Mouse (Mus musculus) macrophage (primary cell): ENCODE measurements around the gene Gnb3. TPM values are rescaled to one million over a fixed set of nuclear protein-coding genes. Genes with fewer than 3 reads are reported as not detected.

Experiments
- H3K27ac ChIP-seq: fragments of 350-480 bp; formaldehyde crosslinking; 2 replicates; pipeline ENCODE4 v1.9.0; 2021
- H3K36me3 ChIP-seq: fragments of 350-480 bp; formaldehyde crosslinking; 2 replicates; pipeline ENCODE4 v1.9.0; 2021; ENCODE audit errors: inconsistent target
- H3K4me3 ChIP-seq: fragments of 350-480 bp; formaldehyde crosslinking; 2 replicates; pipeline ENCODE4 v1.9.0; 2021; ENCODE audit errors: inconsistent target
- H3K79me2 ChIP-seq: fragments of 350-480 bp; formaldehyde crosslinking; 2 replicates; pipeline ENCODE4 v1.9.0; 2021; ENCODE audit errors: inconsistent target
- WGBS: methylation state at CpG from one replicate; pipeline ENCODE4 v1.1.7; 2026; ENCODE audit warnings: inconsistent platforms; ENCODE audit not compliant: missing documents; 5-methylcytosine and 5-hydroxymethylcytosine counted together
- polyA plus RNA-seq: library from polyadenylated mRNA; stranded (reverse); fragments of 250-400 nt; gene quantifications from 3 replicates; pipeline ENCODE4 v1.2.4, GENCODE M21; 2018; ENCODE audit warnings: inconsistent platforms
- total RNA-seq, 78 experiments: library from RNA; depleted of rRNA; stranded (reverse); fragments of 250-400 nt; gene quantifications; 1 replicate in 9 of 78; 2 replicates in 24 of 78; 3 replicates in 43 of 78; 4 replicates in 2 of 78; pipeline ENCODE4 v1.2.4; 2018; ENCODE audit warnings: inconsistent platforms in 56 of 78

Gene Gnb3
- total RNA-seq (2018; cell fraction: chromatin; rRNA removed), result 10 to 100 TPM in 1 of 26 experiments, 1 to 10 TPM in 16, under 1 TPM in 6, not detected in 3; 0.50 to 10.1 (median 2.0) TPM
- under 1 TPM in 10 of 26 experiments, not detected in 16; 0.09 to 0.48 (median 0.13) TPM for total RNA-seq (2018; cell fraction: cytosol; rRNA removed)
- 1 to 10 TPM in 18 of 26 experiments, under 1 TPM in 7, not detected in 1; 0.26 to 8.7 (median 1.4) TPM for total RNA-seq (2018; cell fraction: nucleus; rRNA removed)
- 0.27 TPM in 1 of 3 replicates, not detected in the others for polyA plus RNA-seq

- 45% methylated on average over 12 of the region's 15 CpGs for WGBS
- H3K36me3 ChIP-seq, result peaks cover 5% of the 10 kb centered on the region; the same call in 1 of the 2 replicates
- no peak within 1 kb of the TSS for H3K27ac ChIP-seq
- no peaks in the 10 kb centered on the region for H3K79me2 ChIP-seq
- H3K4me3 ChIP-seq, result no peak within 1 kb of the TSS
Measured at GRCm38 (mm10) chr6:124840241-124841167, at the start of gene Gnb3. TSS of gene Gnb3 (minus strand) at chr6:124840275.

- Histone ChIP-seq H3K36me3 (no peaks in the 10 kb centered on the region), H3K27ac (no peak overlapping the region)
- WGBS, result 92% methylated on average over 5 of the region's 6 CpGs
Measured at GRCm38 (mm10) chr6:124888555-124889125, 48.6 kb upstream of the Gnb3 start.

GRCm38 (mm10) chr6:124887986-124888385, 47.9 kb upstream of the Gnb3 start, which contains the start of gene Cd4:
TSS of gene Cd4 (minus strand) at chr6:124888221.
- no peaks in the 10 kb centered on the region for H3K36me3 ChIP-seq
- H3K27ac ChIP-seq, result no peak within 1 kb of the TSS
- WGBS, result 67% methylated on average over 9 of the region's 9 CpGs
- no peak within 1 kb of the TSS for H3K4me3 ChIP-seq
- no peaks in the 10 kb centered on the region; the same call in 1 of the 2 replicates for H3K79me2 ChIP-seq

More at GRCm38 (mm10) chr6:124888555-124889125, 48.6 kb upstream of the Gnb3 start:
- Histone ChIP-seq H3K79me2 (no peaks in the 10 kb centered on the region; the same call in 1 of the 2 replicates), H3K4me3 (no peak overlapping the region)

- no peaks in the 10 kb centered on the region for H3K36me3 ChIP-seq
- WGBS, result 85% methylated on average over 8 of the region's 8 CpGs
- no peak overlapping the region for H3K4me3 ChIP-seq
- H3K27ac ChIP-seq, result no peak overlapping the region
- H3K79me2 ChIP-seq, result no peaks in the 10 kb centered on the region; the same call in 1 of the 2 replicates
Measured at GRCm38 (mm10) chr6:124885956-124886381, 45.9 kb upstream of the Gnb3 start.

- WGBS, result 92% methylated on average over 10 of the region's 10 CpGs
- Histone ChIP-seq H3K4me3 (no peak overlapping the region), H3K36me3 (no peaks in the 10 kb centered on the region), H3K79me2 (no peaks in the 10 kb centered on the region; the same call in 1 of the 2 replicates), H3K27ac (no peak overlapping the region)
Measured at GRCm38 (mm10) chr6:124884714-124885500, 44.8 kb upstream of the Gnb3 start.

- H3K79me2 ChIP-seq, result no peaks in the 10 kb centered on the region; the same call in 1 of the 2 replicates
- no peaks in the 10 kb centered on the region for H3K36me3 ChIP-seq
- no peak overlapping the region for H3K27ac ChIP-seq
- H3K4me3 ChIP-seq, result no peak overlapping the region
- 82% methylated on average over 6 of the region's 10 CpGs for WGBS
Measured at GRCm38 (mm10) chr6:124883351-124883750, 43.3 kb upstream of the Gnb3 start.

- no peak overlapping the region for H3K27ac ChIP-seq
- H3K4me3 ChIP-seq, result no peak overlapping the region
- no peaks in the 10 kb centered on the region; the same call in 1 of the 2 replicates for H3K79me2 ChIP-seq
- 94% methylated on average over 9 of the region's 9 CpGs for WGBS
- no peaks in the 10 kb centered on the region for H3K36me3 ChIP-seq
Measured at GRCm38 (mm10) chr6:124881821-124882220, 41.7 kb upstream of the Gnb3 start.

GRCm38 (mm10) chr6:124879390-124879789, 39.3 kb upstream of the Gnb3 start:
- WGBS, result 72% methylated on average over 6 of the region's 6 CpGs
- H3K79me2 ChIP-seq, result no peaks in the 10 kb centered on the region
- H3K27ac ChIP-seq, result no peak overlapping the region
- H3K36me3 ChIP-seq, result no peaks in the 10 kb centered on the region
- no peak overlapping the region for H3K4me3 ChIP-seq

GRCm38 (mm10) chr6:124874348-124874747, 34.3 kb upstream of the Gnb3 start:
- no peak overlapping the region for H3K4me3 ChIP-seq
- H3K36me3 ChIP-seq, result no peaks in the 10 kb centered on the region
- peak overlapping the region; percentile 36 for H3K27ac ChIP-seq
- no peaks in the 10 kb centered on the region for H3K79me2 ChIP-seq
- WGBS, result 0% methylated on average over 2 of the region's 3 CpGs

GRCm38 (mm10) chr6:124866560-124866959, 26.5 kb upstream of the Gnb3 start:
- 89% methylated on average over 6 of the region's 7 CpGs for WGBS
- Histone ChIP-seq H3K4me3 (no peak overlapping the region), H3K36me3 (peaks cover 2% of the 10 kb centered on the region; the same call in 1 of the 2 replicates), H3K27ac (no peak overlapping the region), H3K79me2 (peaks cover 18% of the 10 kb centered on the region; the same call in 1 of the 2 replicates)

- 96% methylated on average over 17 of the region's 18 CpGs for WGBS
Measured at GRCm38 (mm10) chr6:124865766-124866362, 25.8 kb upstream of the Gnb3 start.

GRCm38 (mm10) chr6:124863658-124864298, 23.7 kb upstream of the Gnb3 start, which contains the start of gene Gpr162:
TSS of gene Gpr162 (minus strand) at chr6:124863983.
- WGBS, result 1% methylated on average over 41 of the region's 43 CpGs
- Histone ChIP-seq H3K4me3 (peak within 1 kb of the TSS; percentile 69), H3K36me3 (peaks cover 17% of the 10 kb centered on the region; the same call in 1 of the 2 replicates), H3K27ac (peak within 1 kb of the TSS; percentile 27; the same call in 1 of the 2 replicates), H3K79me2 (peaks cover 25% of the 10 kb centered on the region; the same call in 1 of the 2 replicates)

More at GRCm38 (mm10) chr6:124865766-124866362, 25.8 kb upstream of the Gnb3 start:
- H3K4me3 ChIP-seq, result no peak overlapping the region
- H3K27ac ChIP-seq, result no peak overlapping the region
- peaks cover 9% of the 10 kb centered on the region; the same call in 1 of the 2 replicates for H3K36me3 ChIP-seq
- H3K79me2 ChIP-seq, result peaks cover 25% of the 10 kb centered on the region; the same call in 1 of the 2 replicates
